Mouse (Mus musculus): Measurements from ENCODE around the gene Cyp17a1. TPM values are rescaled to one million over a fixed set of nuclear protein-coding genes. Genes with fewer than 3 reads are reported as not detected.

The Cyp17a1 gene
- polyA plus RNA-seq, 3 experiments from 2014 or later: 0.52 TPM; not detected in 2

GRCm38 (mm10) chr19:46669802-46670201 is 3.2 kb downstream of the Cyp17a1 start:
- ATAC-seq: no peak

- ATAC-seq: no peak
These were observed 4.7 kb downstream of the Cyp17a1 start for GRCm38 (mm10) chr19:46668263-46668662.

GRCm38 (mm10) chr19:46667300-46667699 is 5.7 kb downstream of the Cyp17a1 start:
- ATAC-seq: no peak

- no peak for ATAC-seq
These were observed 7.5 kb downstream of the Cyp17a1 start for GRCm38 (mm10) chr19:46665474-46665873.

- no peak for ATAC-seq
These were observed 10.2 kb downstream of the Cyp17a1 start for GRCm38 (mm10) chr19:46662784-46663183.

GRCm38 (mm10) chr19:46662214-46662613 is 10.8 kb downstream of the Cyp17a1 start:
- ATAC-seq: no peak

GRCm38 (mm10) chr19:46661511-46661910 is 11.5 kb downstream of the Cyp17a1 start:
- ATAC-seq: no peak

GRCm38 (mm10) chr19:46658851-46659250 is 14.1 kb downstream of the Cyp17a1 start:
- no peak for ATAC-seq

GRCm38 (mm10) chr19:46658348-46658747 is 14.6 kb downstream of the Cyp17a1 start:
- ATAC-seq: no peak

GRCm38 (mm10) chr19:46657339-46658020 is 15.5 kb downstream of the Cyp17a1 start:
- no peak for ATAC-seq

GRCm38 (mm10) chr19:46656151-46656840 is 16.7 kb downstream of the Cyp17a1 start:
- ATAC-seq: no peak

- ATAC-seq: no peak
These were observed 17.3 kb downstream of the Cyp17a1 start for GRCm38 (mm10) chr19:46655626-46656025.

GRCm38 (mm10) chr19:46653616-46654235 is 19.2 kb downstream of the Cyp17a1 start:
- ATAC-seq: no peak

- no peak for ATAC-seq
These were observed 19.8 kb downstream of the Cyp17a1 start for GRCm38 (mm10) chr19:46653188-46653587.

GRCm38 (mm10) chr19:46648565-46648964 is 24.4 kb downstream of the Cyp17a1 start:
- ATAC-seq: no peak

- no peak for ATAC-seq
These were observed 25.1 kb downstream of the Cyp17a1 start for GRCm38 (mm10) chr19:46647850-46648249.

- no peak for ATAC-seq
These were observed 25.7 kb downstream of the Cyp17a1 start for GRCm38 (mm10) chr19:46647254-46647653.

GRCm38 (mm10) chr19:46646041-46646481 is 26.9 kb downstream of the Cyp17a1 start:
- no peak for ATAC-seq

- no peak for ATAC-seq
These were observed 28.0 kb downstream of the Cyp17a1 start for GRCm38 (mm10) chr19:46644793-46645602.

GRCm38 (mm10) chr19:46644343-46644792 is 28.6 kb downstream of the Cyp17a1 start:
- no peak for ATAC-seq

GRCm38 (mm10) chr19:46643236-46643635 is 29.7 kb downstream of the Cyp17a1 start:
- ATAC-seq: no peak

- ATAC-seq: no peak
These were observed 30.7 kb downstream of the Cyp17a1 start for GRCm38 (mm10) chr19:46642136-46642753.
